Comparison of ENCODE assay signal across 6 mouse cellular contexts in the genomic region with DNA sequence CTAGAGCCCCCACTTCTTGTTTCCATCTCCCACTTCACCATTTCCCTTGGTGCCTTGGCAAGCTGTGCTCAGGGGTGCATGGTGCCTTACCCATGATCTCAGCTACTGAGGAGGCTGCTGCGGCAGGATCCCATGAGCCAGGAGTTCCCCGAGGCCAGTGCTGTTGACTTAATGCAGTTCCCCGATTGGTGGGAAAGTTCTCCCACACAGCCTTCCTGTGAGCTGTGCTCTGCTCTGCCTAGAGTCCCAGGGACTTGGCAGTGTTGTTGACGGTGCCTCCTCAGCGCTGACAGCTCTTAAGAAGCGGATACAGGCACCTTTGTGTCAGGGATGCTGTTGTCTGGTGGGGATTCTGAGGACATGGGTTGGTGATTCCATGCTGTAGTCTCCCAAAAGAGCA.
"Had no signal": no experiment of that assay in that cellular context is flagged by ENCODE, and none has a peak within 500 bp of the region (broad histone marks: within the 10 kb centered on the region; RNA-seq: fewer than 3 reads in every experiment).

No protein-coding gene starts in this region.

- DNase-seq: retina, postnatal 1 day; right cerebral cortex, postnatal 4 days; spleen, adult 18-20 months; thymus, adult 18-20 months; thymus, adult 2 months; thymus, postnatal 36 days had no signal
